Mouse (Mus musculus): Measurements from ENCODE around the gene Srp54c. TPM values are rescaled to one million over a fixed set of nuclear protein-coding genes. Genes with fewer than 3 reads are reported as not detected.

Gene Srp54c
- polyA plus RNA-seq, 1 experiment = 49.0 TPM

DNA sequence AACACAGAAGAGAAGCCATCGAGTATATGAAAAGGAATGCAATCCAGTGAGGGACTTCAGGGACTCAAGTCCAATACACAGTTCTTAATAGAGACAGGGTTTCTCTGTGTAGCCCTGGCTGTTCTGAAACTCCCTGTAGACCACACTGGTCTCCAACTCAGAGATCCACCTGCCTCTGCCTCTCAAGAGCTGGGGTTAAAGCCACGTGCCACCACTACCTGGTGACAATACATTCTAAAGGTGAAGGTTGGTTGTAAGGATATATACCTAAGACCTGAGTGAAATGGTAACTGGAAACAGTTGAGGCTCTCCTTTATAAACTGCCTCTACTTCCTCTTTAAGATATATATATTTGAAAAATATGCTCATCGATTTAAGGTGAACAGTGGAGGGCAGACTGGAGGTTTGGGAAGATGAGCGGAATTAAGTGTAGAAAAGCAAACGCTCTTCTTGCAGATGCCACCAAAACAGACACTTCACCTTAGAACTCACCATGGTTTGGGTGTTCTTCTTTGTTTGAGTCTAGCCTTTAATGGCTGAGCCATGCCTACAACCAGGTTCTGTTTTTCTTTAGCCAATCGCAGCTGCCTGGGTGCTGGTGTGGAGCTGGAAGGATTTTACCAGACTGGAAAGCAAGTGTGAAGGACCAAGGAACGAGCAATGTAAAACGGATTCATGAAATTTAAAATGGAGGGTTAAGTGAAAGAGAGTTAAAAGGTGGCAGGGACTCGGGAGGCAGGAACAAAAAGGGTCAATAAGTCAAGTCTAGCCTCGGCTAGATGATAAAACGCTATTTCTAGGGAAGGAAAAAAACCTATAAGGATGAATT is 71.7 kb downstream of the Srp54c start:
- TF ChIP-seq POLR2A (IDR thresholded peaks at IDR 0.05; ENCODE audit: borderline replicate concordance, extremely low read depth, insufficient read depth, insufficient read length, poor library complexity, severe bottlenecking) (no peak), CTCF (IDR thresholded peaks at IDR 0.05; ENCODE audit: borderline replicate concordance, extremely low read depth, insufficient read depth, insufficient read length) (no peak)
- peak; percentile 44 for DNase-seq (ENCODE audit: low read depth)

DNA sequence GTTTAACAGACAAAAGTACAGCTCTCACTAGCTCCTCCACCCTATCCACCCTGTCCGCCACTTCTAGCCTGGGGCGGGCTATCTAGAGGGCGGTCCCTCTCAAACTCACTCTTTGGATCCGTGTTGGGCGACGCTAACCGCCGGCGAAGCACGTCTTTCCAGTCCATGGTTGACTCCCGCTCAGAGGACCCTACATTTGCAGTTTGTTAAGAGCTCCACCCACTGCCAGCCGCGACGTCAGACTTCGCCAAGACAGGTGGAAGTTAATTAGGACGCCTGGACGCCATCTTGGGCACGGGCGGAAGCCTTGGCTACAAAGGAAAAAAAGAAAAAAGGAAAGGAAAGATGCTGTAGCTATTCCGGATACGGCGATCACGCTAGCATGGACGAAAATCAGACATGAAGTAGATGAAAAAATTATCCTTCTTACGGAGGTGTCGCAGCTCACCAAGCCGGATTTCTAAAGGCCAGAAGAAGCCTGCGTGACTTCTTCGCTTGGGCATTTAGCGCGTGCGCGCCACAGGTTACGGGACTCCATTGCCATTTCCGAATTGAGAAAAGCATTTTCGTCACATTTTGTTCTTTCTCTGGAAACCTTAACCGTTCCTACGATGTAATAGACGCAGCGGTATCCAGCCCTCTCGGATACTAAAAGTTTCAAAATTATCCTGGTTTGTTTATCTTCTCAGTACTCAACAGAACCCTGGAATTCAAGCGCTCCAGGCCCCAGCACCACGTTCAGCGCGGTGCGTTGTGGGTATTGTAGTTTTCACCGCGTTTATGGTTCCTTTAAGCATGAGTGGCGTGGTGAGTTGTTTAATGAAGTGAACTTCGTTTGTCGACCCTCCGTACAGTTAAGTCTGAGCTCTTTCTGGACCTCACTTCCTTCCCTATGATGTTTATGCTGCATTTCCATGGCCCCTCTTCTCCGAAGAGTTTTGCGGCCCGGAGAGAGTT is 72.8 kb downstream of the Srp54c start, which contains the start of gene Ppp2r3c:
TSS of gene Ppp2r3c (minus strand) at position 514 of the 957 bp plus-strand sequence.
- peak; percentile 99 for DNase-seq (ENCODE audit: low read depth)
- TF ChIP-seq POLR2A (IDR thresholded peaks at IDR 0.05; ENCODE audit: borderline replicate concordance, extremely low read depth, insufficient read depth, insufficient read length, poor library complexity, severe bottlenecking) = peak; percentile 53; the same call in 1 of the 2 replicates
- no peak for TF ChIP-seq CTCF (IDR thresholded peaks at IDR 0.05; ENCODE audit: borderline replicate concordance, extremely low read depth, insufficient read depth, insufficient read length)

DNA sequence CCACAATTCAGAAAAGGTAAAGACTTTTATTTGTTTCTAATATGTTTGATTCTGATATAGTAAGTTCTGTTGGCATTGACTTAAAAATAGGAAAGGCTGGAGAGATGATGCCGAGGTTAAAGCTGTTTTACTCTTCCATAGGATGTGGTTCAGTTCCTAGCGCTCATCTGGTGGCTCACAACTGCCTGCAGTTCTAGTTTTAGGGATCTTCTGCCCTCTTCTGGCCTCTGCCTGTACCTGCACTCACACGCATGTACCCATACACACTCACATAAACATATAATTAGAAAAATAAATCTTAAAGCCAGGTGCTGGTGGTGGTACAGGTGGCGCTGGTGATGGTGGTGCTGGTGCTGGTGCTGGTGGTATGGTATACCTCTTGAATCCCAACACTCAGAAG is 76.4 kb downstream of the Srp54c start:
- TF ChIP-seq POLR2A (IDR thresholded peaks at IDR 0.05; ENCODE audit: borderline replicate concordance, extremely low read depth, insufficient read depth, insufficient read length, poor library complexity, severe bottlenecking) (no peak), CTCF (IDR thresholded peaks at IDR 0.05; ENCODE audit: borderline replicate concordance, extremely low read depth, insufficient read depth, insufficient read length) (no peak)
- no peak for DNase-seq (ENCODE audit: low read depth)

DNA sequence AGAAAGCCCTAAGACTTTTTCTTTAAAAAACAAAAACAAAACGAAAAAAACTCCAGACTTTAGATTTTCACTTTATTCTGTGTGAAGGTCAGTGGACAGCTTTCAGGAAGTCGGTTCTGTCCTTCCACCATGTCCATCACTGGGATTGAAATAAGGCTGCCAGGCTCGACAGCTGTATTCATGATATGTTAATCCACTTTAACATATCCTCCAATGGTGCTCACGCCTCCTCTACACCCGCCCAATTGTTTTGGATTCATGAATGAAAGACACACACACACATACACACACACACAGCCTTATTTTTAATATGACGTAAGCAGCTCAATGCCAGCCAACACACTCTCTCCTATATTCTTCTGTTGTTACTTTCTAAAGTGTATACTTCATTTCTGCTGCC is 77.6 kb downstream of the Srp54c start:
- no peak for TF ChIP-seq POLR2A (IDR thresholded peaks at IDR 0.05; ENCODE audit: borderline replicate concordance, extremely low read depth, insufficient read depth, insufficient read length, poor library complexity, severe bottlenecking)
- TF ChIP-seq CTCF (IDR thresholded peaks at IDR 0.05; ENCODE audit: borderline replicate concordance, extremely low read depth, insufficient read depth, insufficient read length) = no peak
- peak; percentile 59 for DNase-seq (ENCODE audit: low read depth)

GRCm38 (mm10) chr12:55308731-55309130 is 78.8 kb downstream of the Srp54c start:
- TF ChIP-seq POLR2A (IDR thresholded peaks at IDR 0.05; ENCODE audit: borderline replicate concordance, extremely low read depth, insufficient read depth, insufficient read length, poor library complexity, severe bottlenecking) (no peak), CTCF (IDR thresholded peaks at IDR 0.05; ENCODE audit: borderline replicate concordance, extremely low read depth, insufficient read depth, insufficient read length) (no peak)

DNA sequence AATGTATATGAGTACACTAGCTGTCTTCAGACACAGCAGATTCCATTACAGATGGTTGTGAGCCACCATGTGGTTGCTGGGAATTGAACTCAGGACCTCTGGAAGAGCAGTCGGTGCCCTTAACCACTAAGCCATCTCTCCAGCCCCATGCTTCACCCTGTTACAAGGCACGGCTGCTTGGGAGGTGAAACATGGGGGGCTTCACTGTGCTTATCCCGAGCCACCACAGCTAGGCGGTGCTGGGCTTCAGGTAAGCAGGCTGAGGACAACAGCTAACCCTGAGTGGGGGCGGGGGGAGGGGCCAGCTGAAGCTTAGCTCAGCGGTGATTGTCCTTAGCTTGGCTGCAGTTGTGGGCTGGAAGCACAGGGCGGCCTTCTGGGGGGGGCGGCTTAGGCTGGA is 79.5 kb downstream of the Srp54c start:
- no peak for TF ChIP-seq POLR2A (IDR thresholded peaks at IDR 0.05; ENCODE audit: borderline replicate concordance, extremely low read depth, insufficient read depth, insufficient read length, poor library complexity, severe bottlenecking)
- no peak for TF ChIP-seq CTCF (IDR thresholded peaks at IDR 0.05; ENCODE audit: borderline replicate concordance, extremely low read depth, insufficient read depth, insufficient read length)
- no peak for DNase-seq (ENCODE audit: low read depth)

More at GRCm38 (mm10) chr12:55308731-55309130, 78.8 kb downstream of the Srp54c start:
- DNase-seq (ENCODE audit: low read depth) = no peak

DNA sequence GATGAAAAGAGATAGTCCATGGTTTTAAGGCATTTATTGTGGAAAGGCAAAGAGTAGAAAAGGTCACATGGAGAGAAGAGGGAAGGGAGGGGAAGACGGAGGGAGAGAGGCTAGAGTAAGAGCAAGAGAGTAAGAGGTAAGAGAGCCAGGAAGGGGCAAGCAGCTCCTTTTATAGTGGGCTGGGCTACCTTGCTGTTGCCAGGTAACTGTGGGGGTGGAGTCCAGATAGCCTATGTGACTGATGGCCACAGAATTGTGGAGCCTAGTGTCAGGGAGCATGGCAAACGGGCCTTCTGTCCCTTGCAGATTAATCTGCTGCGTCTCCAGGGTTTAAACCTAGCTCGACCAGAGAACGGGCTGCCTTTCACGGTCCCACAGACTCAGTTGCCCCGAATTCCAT is 81.9 kb downstream of the Srp54c start:
- TF ChIP-seq POLR2A (IDR thresholded peaks at IDR 0.05; ENCODE audit: borderline replicate concordance, extremely low read depth, insufficient read depth, insufficient read length, poor library complexity, severe bottlenecking) = no peak
- no peak for TF ChIP-seq CTCF (IDR thresholded peaks at IDR 0.05; ENCODE audit: borderline replicate concordance, extremely low read depth, insufficient read depth, insufficient read length)
- DNase-seq (ENCODE audit: low read depth) = no peak

Other genes starting within 250 kb of the Srp54c start
- not detected in 2 replicates for gene Gm20403, start 243.6 kb upstream of the Srp54c start, polyA plus RNA-seq (2012; rRNA removed)
- 7.0 and 9.1 TPM in 2 replicates for gene Baz1a, start 215.8 kb upstream of the Srp54c start, polyA plus RNA-seq (2012; rRNA removed)
- 25.7 and 29.6 TPM in 2 replicates for gene 2700097O09Rik, start 150.1 kb upstream of the Srp54c start, polyA plus RNA-seq (2012; rRNA removed)
- 20.1 and 50.7 TPM in 2 replicates for gene Srp54a, start 149.9 kb upstream of the Srp54c start, polyA plus RNA-seq (2012; rRNA removed)
- 14.7 and 23.4 TPM in 2 replicates for gene Fam177a, start 105.7 kb upstream of the Srp54c start, polyA plus RNA-seq (2012; rRNA removed)
- gene Srp54b, start 75.1 kb upstream of the Srp54c start, polyA plus RNA-seq (2012; rRNA removed) = 39.5 and 43.3 TPM in 2 replicates
- not detected in 2 replicates for gene 1700047I17Rik2, start 30.6 kb upstream of the Srp54c start, polyA plus RNA-seq (2012; rRNA removed)
- gene 1110008L16Rik, start 69.4 kb downstream of the Srp54c start, polyA plus RNA-seq (2012; rRNA removed) = 9.2 and 10.0 TPM in 2 replicates
- 19.1 and 20.4 TPM in 2 replicates for gene Ppp2r3c, start 72.8 kb downstream of the Srp54c start, polyA plus RNA-seq (2012; rRNA removed)
- gene Psma6, start 154.1 kb downstream of the Srp54c start, polyA plus RNA-seq (2012; rRNA removed) = 162 and 181 TPM in 2 replicates